Mouse (Mus musculus) kidney, embryonic 16.5 days (tissue): ENCODE measurements around the gene Tcn2. TPM values are rescaled to one million over a fixed set of nuclear protein-coding genes. Genes with fewer than 3 reads are reported as not detected.
"Not testable (repeated sequence)": the region's sequence is repeated elsewhere in the genome, so short reads cannot be mapped to it uniquely, and the experiment has no call there.

Experiments
- ATAC-seq: fragments of 200-750 bp; cut with Nextera tagmentation; 2 replicates; pipeline ENCODE4 v1.8.0; 2017; ENCODE audit warnings: moderate TSS enrichment; ENCODE audit not compliant: low FRiP score, low TSS enrichment
- H3K27ac ChIP-seq: fragments of 300-500 bp; sonication (generic); 2 replicates; pipeline ENCODE4 v1.5.1; 2014; ENCODE audit warnings: low read length
- H3K27me3 ChIP-seq: fragments of 300-500 bp; sonication (generic); 2 replicates; pipeline ENCODE4 v1.6.1; 2014; ENCODE audit warnings: low read length, control low read depth, mixed read lengths; ENCODE audit not compliant: insufficient read depth
- H3K36me3 ChIP-seq: fragments of 300-500 bp; sonication (generic); 2 replicates; pipeline ENCODE4 v1.6.1; 2014; ENCODE audit warnings: low read length, control low read depth, mixed read lengths; ENCODE audit not compliant: insufficient read depth
- H3K4me1 ChIP-seq: fragments of 300-500 bp; sonication (generic); 2 replicates; pipeline ENCODE4 v1.6.1; 2014; ENCODE audit warnings: low read length, control low read depth, mixed read lengths; ENCODE audit not compliant: insufficient read depth
- H3K4me2 ChIP-seq: fragments of 300-500 bp; sonication (generic); replicated peaks from 2 replicates; pipeline ENCODE4 v1.6.1; 2014; ENCODE audit warnings: low read depth, low read length
- H3K4me3 ChIP-seq: fragments of 300-500 bp; sonication (generic); 2 replicates; pipeline ENCODE4 v1.5.1; 2014; ENCODE audit warnings: mild to moderate bottlenecking, low read length
- H3K9ac ChIP-seq: fragments of 300-500 bp; sonication (generic); replicated peaks from 2 replicates; pipeline ENCODE4 v1.6.1; 2014; ENCODE audit warnings: low read length
- H3K9me3 ChIP-seq: fragments of 300-500 bp; sonication (generic); 2 replicates; pipeline ENCODE4 v1.6.1; 2016; ENCODE audit warnings: low read length, control low read depth
- WGBS: fragments of 180-500 bp; shearing (Covaris S2); extraction: QIAGEN DNeasy Blood & Tissue Kit; methylation state at CpG from one replicate; pipeline ENCODE4 v1.1.7; 2014; 5-methylcytosine and 5-hydroxymethylcytosine counted together
- polyA plus RNA-seq: library from polyadenylated mRNA; unstranded; fragments of >200 nt; fragmentation: Nextera tagmentation; extraction: Ambion mirVana; gene quantifications from 2 replicates; pipeline ENCODE4 v1.2.1, GENCODE M21; 2015

Tcn2 gene
- polyA plus RNA-seq, 1 experiment from 2014 or later: 173 TPM

DNA sequence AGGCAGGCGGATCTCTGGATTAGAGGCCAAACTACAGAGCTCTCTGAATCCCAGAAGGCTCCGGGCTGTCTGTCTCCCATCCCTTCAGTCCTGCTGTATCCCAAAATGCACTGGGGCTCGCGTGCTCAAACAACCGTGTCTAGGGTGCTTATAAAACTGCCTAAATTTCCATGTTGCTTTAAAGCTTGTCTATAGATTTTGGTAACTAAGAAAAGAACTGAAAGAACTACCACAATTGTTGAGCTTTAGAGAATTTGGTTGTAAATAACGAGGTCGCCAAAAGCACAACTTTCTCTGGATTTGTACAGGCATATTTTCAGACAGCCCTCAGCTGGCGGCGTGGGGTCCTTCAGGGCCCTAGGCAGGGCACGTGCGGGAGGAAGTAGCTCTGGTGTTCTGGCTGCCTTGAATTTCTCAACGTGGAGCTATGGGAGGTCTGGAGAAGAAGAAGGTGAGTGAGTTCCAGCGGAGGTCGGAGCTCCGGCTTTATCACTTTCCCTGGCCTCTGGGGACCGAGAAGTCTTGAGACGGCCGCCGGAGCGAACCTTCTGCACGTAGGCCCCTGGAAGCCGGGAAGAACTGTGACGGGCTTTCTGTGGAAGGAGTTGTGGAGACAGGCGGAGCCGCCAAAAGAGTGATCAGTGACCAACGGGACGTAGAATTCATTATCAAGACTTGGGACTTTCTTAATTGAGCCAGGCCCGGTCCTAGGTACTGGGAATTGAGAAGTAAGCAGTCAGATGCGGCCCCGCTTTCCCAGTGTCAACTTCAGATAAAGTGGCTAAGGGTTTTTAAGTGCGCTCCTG, 31.9 kb upstream of the Tcn2 start, which contains the start of gene Pes1:
Gene Pes1, plus strand, starts transcription at position 366 of the 806 bp plus-strand sequence.
- under 1% methylated on average over 31 of the region's 31 CpGs for WGBS
- Histone ChIP-seq H3K36me3 (peaks cover 12% of the 10 kb centered on the region; the same call in 1 of the 2 replicates), H3K4me1 (peaks cover 14% of the 10 kb centered on the region), H3K9ac (peak within 1 kb of the TSS; percentile 84), H3K4me3 (peak within 1 kb of the TSS; percentile 91), H3K27ac (peak within 1 kb of the TSS; percentile 56; the same call in 1 of the 2 replicates), H3K27me3 (no peaks in the 10 kb centered on the region), H3K4me2 (peak within 1 kb of the TSS; percentile 80), H3K9me3 (peaks cover 2% of the 10 kb centered on the region; the same call in 1 of the 2 replicates)
- peak; percentile 94 for ATAC-seq

GRCm38 (mm10) chr11:3963155-3963554, 31.2 kb upstream of the Tcn2 start:
- Histone ChIP-seq H3K27me3 (no peaks in the 10 kb centered on the region), H3K4me1 (peaks cover 14% of the 10 kb centered on the region), H3K9me3 (peaks cover 2% of the 10 kb centered on the region; the same call in 1 of the 2 replicates), H3K4me3 (peak overlapping the region; percentile 91), H3K27ac (no peak overlapping the region), H3K4me2 (peak overlapping the region; percentile 80), H3K36me3 (0 out of 2 replicates have a peak, but pooled peaks cover 8% of the 10 kb centered on the region), H3K9ac (peak overlapping the region; percentile 84)
- ATAC-seq: no peak
- WGBS: 89% methylated on average over 10 of the region's 10 CpGs

DNA sequence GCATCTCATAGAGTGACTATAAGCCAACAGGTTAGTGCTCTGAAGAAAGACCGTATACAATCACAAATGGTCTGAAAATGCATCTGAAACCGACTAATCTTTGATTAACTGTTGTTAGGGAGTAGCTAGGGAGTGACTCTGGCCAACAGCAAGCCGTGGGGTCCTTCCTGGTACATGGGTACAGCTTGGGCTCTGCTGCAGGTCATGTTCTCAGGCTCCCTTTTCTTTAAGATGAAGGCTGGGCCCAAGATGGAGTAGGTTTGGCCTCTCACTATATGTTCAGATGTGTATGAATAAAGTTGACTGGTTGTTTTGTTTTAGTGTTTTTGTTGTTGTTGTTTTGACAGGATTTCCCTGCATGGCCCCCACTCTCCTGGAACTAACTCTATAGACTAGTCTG, 29.8 kb upstream of the Tcn2 start:
- peaks cover 2% of the 10 kb centered on the region; the same call in 1 of the 2 replicates for H3K9me3 ChIP-seq
- H3K4me3 ChIP-seq: no peak overlapping the region
- H3K4me2 ChIP-seq: no peak overlapping the region
- no peaks in the 10 kb centered on the region for H3K27me3 ChIP-seq
- WGBS: 64% methylated on average over 3 of the region's 3 CpGs
- H3K4me1 ChIP-seq: peaks cover 14% of the 10 kb centered on the region
- H3K9ac ChIP-seq: no peak overlapping the region
- H3K27ac ChIP-seq: no peak overlapping the region
- 0 out of 2 replicates have a peak, but pooled peaks cover 5% of the 10 kb centered on the region for H3K36me3 ChIP-seq
- ATAC-seq: no peak

DNA sequence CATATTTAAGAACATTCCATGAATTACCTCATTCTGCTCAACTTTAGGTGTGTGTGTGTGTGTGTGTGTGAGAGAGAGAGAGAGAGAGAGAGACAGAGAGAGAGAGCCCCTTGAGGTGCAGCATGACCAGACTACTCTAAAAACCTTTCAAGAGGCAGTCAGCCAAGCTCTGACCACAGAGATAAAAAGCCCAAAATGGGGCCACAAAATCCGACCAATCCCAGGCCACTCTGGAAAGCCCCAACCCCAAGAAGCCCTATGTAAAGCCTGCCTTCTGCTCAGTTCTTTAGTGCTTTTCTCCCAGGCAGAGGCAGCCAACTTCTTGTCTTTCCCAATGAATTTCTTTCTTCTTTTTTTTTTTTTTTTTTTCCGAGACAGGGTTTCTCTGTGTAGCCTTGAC, 28.9 kb upstream of the Tcn2 start:
- peaks cover 14% of the 10 kb centered on the region for H3K4me1 ChIP-seq
- no peak overlapping the region for H3K9ac ChIP-seq
- WGBS: 63% methylated on average over 2 of the region's 2 CpGs
- no peak for ATAC-seq
- H3K9me3 ChIP-seq: peaks cover 2% of the 10 kb centered on the region; the same call in 1 of the 2 replicates
- H3K4me2 ChIP-seq: no peak overlapping the region
- H3K27me3 ChIP-seq: no peaks in the 10 kb centered on the region
- no peak overlapping the region for H3K4me3 ChIP-seq
- H3K27ac ChIP-seq: no peak overlapping the region
- no peaks in the 10 kb centered on the region for H3K36me3 ChIP-seq

DNA sequence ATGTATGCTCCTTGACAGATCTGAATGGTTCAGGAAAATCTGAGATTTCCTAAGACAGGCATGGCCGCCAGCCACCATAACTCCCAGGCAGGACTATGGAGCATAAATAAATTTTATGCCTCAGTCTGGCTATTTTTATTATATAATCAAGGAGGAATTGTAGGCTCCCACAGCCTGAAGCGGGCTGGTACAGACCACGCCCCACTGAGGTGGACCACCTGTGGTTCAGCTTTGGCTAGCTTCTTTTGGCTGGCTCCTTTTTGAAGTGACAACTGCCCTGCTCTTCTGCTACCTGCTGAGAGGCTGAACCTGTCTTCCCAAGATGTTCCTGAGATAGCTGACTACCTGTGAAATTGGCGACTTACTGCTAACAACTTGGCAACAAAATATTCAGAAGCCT, 23.4 kb upstream of the Tcn2 start:
- H3K4me2 ChIP-seq, H3K4me1 ChIP-seq, H3K36me3 ChIP-seq, H3K9ac ChIP-seq, ATAC-seq, H3K27me3 ChIP-seq, H3K4me3 ChIP-seq, H3K9me3 ChIP-seq, H3K27ac ChIP-seq: not testable (repeated sequence)
- WGBS: 82% methylated on average over 4 of the region's 4 CpGs

DNA sequence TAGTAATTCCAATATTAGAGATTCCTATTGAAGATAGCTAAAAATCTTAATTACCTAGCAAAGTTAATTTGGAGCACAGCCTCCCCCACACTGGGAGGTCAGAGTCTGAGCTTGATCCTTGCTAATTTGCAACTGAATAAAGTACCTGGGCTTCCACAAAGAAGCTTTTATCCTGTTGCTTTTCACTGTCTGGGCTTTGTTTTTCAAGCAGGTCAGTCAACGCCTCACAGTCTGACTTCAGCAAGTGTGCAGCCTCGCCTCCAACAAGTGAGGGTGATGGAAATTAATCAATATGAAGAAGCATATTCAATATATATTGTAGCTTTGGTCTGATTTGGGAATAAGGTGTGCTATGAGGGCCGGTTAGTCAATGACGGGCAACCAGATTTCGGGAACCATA, 22.9 kb upstream of the Tcn2 start:
- not testable (repeated sequence) for H3K4me3 ChIP-seq, H3K36me3 ChIP-seq, H3K27me3 ChIP-seq, H3K4me2 ChIP-seq, H3K9ac ChIP-seq, H3K9me3 ChIP-seq, ATAC-seq, H3K27ac ChIP-seq, H3K4me1 ChIP-seq
- WGBS: 85% methylated on average over 5 of the region's 5 CpGs

GRCm38 (mm10) chr11:3946386-3946785, 14.4 kb upstream of the Tcn2 start:
- ATAC-seq: no peak
- 26% methylated on average over 1 of the region's 1 CpGs for WGBS
- H3K9me3 ChIP-seq: no peaks in the 10 kb centered on the region

DNA sequence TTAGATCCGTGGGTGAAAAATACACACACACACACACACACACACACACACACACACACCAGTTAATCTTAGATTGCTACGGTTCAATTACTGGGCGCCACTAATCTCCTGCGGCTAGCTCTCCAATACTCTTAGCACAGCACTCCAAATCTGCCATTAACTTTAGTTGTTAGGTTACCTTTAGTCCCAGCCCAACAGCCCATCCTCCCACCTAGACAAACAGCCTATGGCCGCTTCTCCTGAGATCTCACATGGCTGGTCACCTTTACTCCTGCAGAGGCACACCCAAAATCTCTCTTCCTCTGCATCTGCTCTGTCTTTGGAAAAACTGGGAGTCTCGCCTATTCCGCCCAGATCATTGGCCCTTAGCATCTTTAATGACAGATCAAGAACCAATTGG, 9.4 kb upstream of the Tcn2 start:
- Histone ChIP-seq H3K27me3 (peaks cover 5% of the 10 kb centered on the region; the same call in 1 of the 2 replicates), H3K4me2 (no peak overlapping the region), H3K4me3 (no peak overlapping the region), H3K9me3 (no peaks in the 10 kb centered on the region), H3K4me1 (no peaks in the 10 kb centered on the region), H3K9ac (no peak overlapping the region), H3K36me3 (no peaks in the 10 kb centered on the region), H3K27ac (no peak overlapping the region)
- WGBS: 92% methylated on average over 7 of the region's 7 CpGs
- no peak for ATAC-seq

More at GRCm38 (mm10) chr11:3946386-3946785, 14.4 kb upstream of the Tcn2 start:
- no peak overlapping the region for H3K4me3 ChIP-seq
- no peak overlapping the region for H3K27ac ChIP-seq
- no peak overlapping the region for H3K9ac ChIP-seq
- H3K27me3 ChIP-seq: peaks cover 5% of the 10 kb centered on the region; the same call in 1 of the 2 replicates
- no peak overlapping the region for H3K4me2 ChIP-seq
- H3K4me1 ChIP-seq: no peaks in the 10 kb centered on the region
- no peaks in the 10 kb centered on the region for H3K36me3 ChIP-seq

DNA sequence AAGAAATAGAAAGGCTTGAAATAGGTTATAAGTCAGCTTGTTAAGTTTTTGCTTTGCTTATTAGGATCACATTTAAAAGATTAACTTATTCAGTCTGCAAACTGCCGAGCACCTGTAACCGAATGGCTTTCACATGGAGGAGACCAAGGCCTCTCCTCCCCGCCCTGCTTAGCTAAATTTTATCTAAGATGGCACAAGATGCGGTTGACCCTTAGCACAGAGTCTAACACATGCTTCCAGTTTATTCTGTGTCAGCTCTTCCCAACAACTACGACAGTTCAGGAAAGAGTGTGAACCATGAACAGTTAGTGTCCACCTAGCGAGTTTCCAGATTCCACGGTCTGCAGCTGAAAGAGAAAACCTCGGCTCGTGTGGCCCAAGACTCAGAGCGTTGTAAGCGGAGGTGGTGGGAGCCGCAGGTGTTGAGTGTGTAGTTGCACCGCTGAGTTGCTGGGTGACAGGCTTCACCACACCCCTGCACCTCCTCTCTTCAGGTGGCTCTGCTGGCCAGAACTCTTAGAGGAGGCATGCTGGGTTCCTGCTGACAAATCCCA, 5.4 kb upstream of the Tcn2 start:
- Histone ChIP-seq H3K27ac (peak overlapping the region; percentile 62), H3K4me3 (no peak overlapping the region), H3K27me3 (no peaks in the 10 kb centered on the region), H3K4me2 (no peak overlapping the region), H3K9me3 (no peaks in the 10 kb centered on the region), H3K36me3 (no peaks in the 10 kb centered on the region), H3K4me1 (no peaks in the 10 kb centered on the region; the same call in 1 of the 2 replicates), H3K9ac (no peak overlapping the region)
- 74% methylated on average over 13 of the region's 13 CpGs for whole genome bisulfite sequencing
- 0 out of 2 replicates have a peak, but pooled peaks have one; percentile 67 for ATAC-seq

- Histone ChIP-seq H3K4me3 (no peak overlapping the region), H3K9ac (no peak overlapping the region), H3K4me2 (no peak overlapping the region), H3K9me3 (no peaks in the 10 kb centered on the region), H3K27ac (no peak overlapping the region), H3K27me3 (no peaks in the 10 kb centered on the region), H3K4me1 (peaks cover 6% of the 10 kb centered on the region), H3K36me3 (no peaks in the 10 kb centered on the region)
- no peak for ATAC-seq
- WGBS: 72% methylated on average over 3 of the region's 3 CpGs
These were observed 4.4 kb upstream of the Tcn2 start for GRCm38 (mm10) chr11:3936318-3936717.
